Mouse (Mus musculus): Measurements from ENCODE around the gene 4930430F08Rik. TPM values are rescaled to one million over a fixed set of nuclear protein-coding genes. Genes with fewer than 3 reads are reported as not detected.

Gene 4930430F08Rik
- polyA plus RNA-seq (2012; rRNA removed), result 8.9 and 15.3 TPM in 2 replicates
- polyA plus RNA-seq (2014; fragmentation: Nextera tagmentation; extraction: Ambion mirVana), result 9.8 and 11.3 TPM in 2 replicates

DNA sequence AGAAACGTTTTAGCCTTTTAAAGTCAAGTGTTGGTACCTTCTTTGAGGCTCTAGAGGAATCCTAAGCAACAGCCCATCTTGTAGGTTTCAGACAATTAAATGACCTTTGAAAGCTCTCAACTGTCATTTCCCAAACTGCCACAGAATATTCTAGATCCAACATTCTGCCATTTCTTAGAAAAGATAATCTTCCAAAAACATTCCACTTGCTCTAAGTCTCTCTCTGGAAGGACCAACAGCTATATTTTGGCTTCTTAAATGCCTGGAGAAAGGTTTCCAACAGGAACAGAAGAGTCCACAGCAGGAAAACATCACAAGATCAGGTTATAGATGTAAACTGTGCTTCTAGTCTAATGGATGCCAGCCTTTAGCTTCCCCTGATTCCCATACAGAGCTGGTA lies at the start of gene 4930430F08Rik, which contains the start of gene 1700017N19Rik:
TSS of gene 4930430F08Rik (minus strand) at position 101 of the 400 bp plus-strand sequence.
TSS of gene 1700017N19Rik (plus strand) at position 162 of the 400 bp plus-strand sequence.
- Histone ChIP-seq H3K27ac (replicated peaks; ENCODE audit: low read depth, low read length) (no peak within 1 kb of the TSS), H3K9ac (ENCODE audit: low read depth, low read length, severe bottlenecking) (peak within 1 kb of the TSS; percentile 70; the same call in 1 of the 2 replicates), H3K36me3 (ENCODE audit: control insufficient read depth, insufficient read depth, low read length) (no peaks in the 10 kb centered on the region), H3K27me3 (ENCODE audit: control insufficient read depth, insufficient read depth, low read length) (no peaks in the 10 kb centered on the region), H3K4me3 (replicated peaks; ENCODE audit: low read length) (peak within 1 kb of the TSS; percentile 69), H3K4me2 (replicated peaks; ENCODE audit: low read depth, low read length, severe bottlenecking) (peak within 1 kb of the TSS; percentile 28), H3K4me1 (ENCODE audit: control insufficient read depth, insufficient read depth, low read length) (0 out of 2 replicates have a peak, but pooled peaks cover 2% of the 10 kb centered on the region), H3K9me3 (ENCODE audit: control insufficient read depth, low read length) (no peaks in the 10 kb centered on the region)
- DNase-seq (ENCODE audit: low spot score), result no peak
- no peak for ATAC-seq (ENCODE audit: low FRiP score, low read depth)
- TF ChIP-seq POLR2A (IDR thresholded peaks at IDR 0.05; ENCODE audit: borderline replicate concordance, extremely low read depth, insufficient read depth, insufficient read length), result no peak
- WGBS, result 88% methylated on average over 1 of the region's 1 CpGs

DNA sequence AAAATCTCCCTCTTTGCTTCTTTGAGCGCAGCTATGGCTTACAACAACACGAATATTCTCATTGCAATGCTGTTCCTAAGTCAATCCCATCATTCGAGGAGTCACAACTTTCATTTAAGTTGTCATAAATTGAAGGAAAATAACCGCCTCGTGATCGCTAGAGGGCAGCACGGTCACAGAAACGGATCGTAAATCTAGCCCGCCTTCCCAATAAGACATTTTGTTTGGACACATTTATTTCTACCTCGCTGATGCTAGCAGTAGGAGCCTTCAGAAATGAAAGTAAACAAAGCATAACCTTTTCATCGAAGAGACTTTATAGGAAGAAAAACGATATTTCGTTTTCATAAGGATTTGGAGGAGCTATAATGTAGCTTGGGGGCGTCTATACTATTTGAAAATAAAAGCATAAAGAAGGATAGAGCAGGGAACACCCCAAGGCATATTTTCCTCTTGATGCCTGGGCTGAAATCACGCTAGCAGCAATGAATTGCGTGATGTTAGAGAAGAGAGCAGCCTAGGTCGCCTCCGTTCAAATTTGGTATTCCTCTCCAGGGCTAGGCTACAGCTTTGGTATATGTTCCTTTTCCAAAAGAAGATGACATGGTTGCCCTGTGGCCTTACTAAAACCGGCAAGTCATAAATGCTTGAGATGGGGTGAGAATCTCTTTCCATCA lies 39.7 kb upstream of the 4930430F08Rik start:
- 28% methylated on average over 20 of the region's 20 CpGs for WGBS
- H3K4me1 ChIP-seq (ENCODE audit: control insufficient read depth, insufficient read depth, low read length), result no peaks in the 10 kb centered on the region
- H3K27me3 ChIP-seq (ENCODE audit: control insufficient read depth, insufficient read depth, low read length), result no peaks in the 10 kb centered on the region
- no peak for TF ChIP-seq POLR2A (IDR thresholded peaks at IDR 0.05; ENCODE audit: borderline replicate concordance, extremely low read depth, insufficient read depth, insufficient read length)
- H3K4me2 ChIP-seq (replicated peaks; ENCODE audit: low read depth, low read length, severe bottlenecking), result peak overlapping the region; percentile 19; the same call in 1 of the 2 replicates
- ATAC-seq (ENCODE audit: low FRiP score, low read depth) (peak; percentile 57; the same call in 1 of the 2 replicates), DNase-seq (ENCODE audit: low spot score) (peak; percentile 67)
- H3K9ac ChIP-seq (ENCODE audit: low read depth, low read length, severe bottlenecking), result no peak overlapping the region
- no peaks in the 10 kb centered on the region for H3K9me3 ChIP-seq (ENCODE audit: control insufficient read depth, low read length)
- no peak overlapping the region for H3K27ac ChIP-seq (replicated peaks; ENCODE audit: low read depth, low read length)
- H3K36me3 ChIP-seq (ENCODE audit: control insufficient read depth, insufficient read depth, low read length), result no peaks in the 10 kb centered on the region
- H3K4me3 ChIP-seq (replicated peaks; ENCODE audit: low read length), result no peak overlapping the region

DNA sequence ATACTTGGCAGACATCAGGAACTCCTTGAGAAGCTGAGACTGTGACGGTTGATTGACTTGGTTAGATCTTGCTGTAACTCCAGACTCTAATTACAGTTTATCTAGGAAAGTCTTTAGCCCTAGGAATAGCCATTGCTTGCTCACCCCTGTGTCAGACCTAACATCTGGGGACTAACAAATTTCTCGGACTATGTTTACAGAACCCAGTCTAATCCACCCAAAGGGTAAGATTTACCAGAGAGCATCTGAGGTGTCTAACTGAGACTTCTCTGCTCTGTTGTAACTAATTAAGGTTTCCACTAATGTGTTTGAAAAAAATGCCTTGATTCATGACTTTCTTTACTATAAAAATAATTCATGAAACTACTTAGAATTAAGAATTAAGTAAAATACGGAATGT lies 32.3 kb upstream of the 4930430F08Rik start:
- 66% methylated on average over 3 of the region's 3 CpGs for WGBS
- H3K4me3 ChIP-seq (replicated peaks; ENCODE audit: low read length), result no peak overlapping the region
- no peaks in the 10 kb centered on the region for H3K27me3 ChIP-seq (ENCODE audit: control insufficient read depth, insufficient read depth, low read length)
- no peaks in the 10 kb centered on the region for H3K4me1 ChIP-seq (ENCODE audit: control insufficient read depth, insufficient read depth, low read length)
- H3K4me2 ChIP-seq (replicated peaks; ENCODE audit: low read depth, low read length, severe bottlenecking), result no peak overlapping the region
- DNase-seq (ENCODE audit: low spot score) (no peak), ATAC-seq (ENCODE audit: low FRiP score, low read depth) (no peak)
- no peak for TF ChIP-seq POLR2A (IDR thresholded peaks at IDR 0.05; ENCODE audit: borderline replicate concordance, extremely low read depth, insufficient read depth, insufficient read length)
- no peaks in the 10 kb centered on the region for H3K36me3 ChIP-seq (ENCODE audit: control insufficient read depth, insufficient read depth, low read length)
- H3K9ac ChIP-seq (ENCODE audit: low read depth, low read length, severe bottlenecking), result no peak overlapping the region
- no peak overlapping the region for H3K27ac ChIP-seq (replicated peaks; ENCODE audit: low read depth, low read length)
- no peaks in the 10 kb centered on the region for H3K9me3 ChIP-seq (ENCODE audit: control insufficient read depth, low read length)

DNA sequence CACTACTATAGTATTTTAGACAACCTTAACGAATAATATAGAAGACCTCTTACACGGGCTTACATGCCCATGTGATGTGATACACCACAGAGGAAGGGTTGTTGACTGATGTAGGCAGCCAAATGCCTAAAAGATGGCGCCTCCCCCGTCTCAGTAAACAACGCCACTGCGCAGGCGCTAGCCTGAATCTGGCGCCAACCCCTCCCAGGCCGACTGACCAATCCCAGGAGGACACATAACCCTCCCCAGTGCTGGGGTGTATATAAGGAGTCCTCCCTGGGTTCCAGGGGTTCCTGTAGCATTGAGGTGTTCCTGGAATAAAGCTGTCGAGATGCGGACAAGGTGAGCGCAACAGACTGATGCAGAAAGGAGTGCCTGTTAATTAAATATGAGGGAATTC lies 29.8 kb upstream of the 4930430F08Rik start:
- Histone ChIP-seq H3K9me3 (ENCODE audit: control insufficient read depth, low read length) (no peaks in the 10 kb centered on the region), H3K36me3 (ENCODE audit: control insufficient read depth, insufficient read depth, low read length) (no peaks in the 10 kb centered on the region), H3K4me3 (replicated peaks; ENCODE audit: low read length) (no peak overlapping the region), H3K27me3 (ENCODE audit: control insufficient read depth, insufficient read depth, low read length) (no peaks in the 10 kb centered on the region), H3K4me1 (ENCODE audit: control insufficient read depth, insufficient read depth, low read length) (no peaks in the 10 kb centered on the region), H3K27ac (replicated peaks; ENCODE audit: low read depth, low read length) (no peak overlapping the region), H3K4me2 (replicated peaks; ENCODE audit: low read depth, low read length, severe bottlenecking) (no peak overlapping the region), H3K9ac (ENCODE audit: low read depth, low read length, severe bottlenecking) (no peak overlapping the region)
- DNase-seq (ENCODE audit: low spot score), result no peak
- ATAC-seq (ENCODE audit: low FRiP score, low read depth), result no peak
- WGBS, result 91% methylated on average over 12 of the region's 12 CpGs
- no peak for TF ChIP-seq POLR2A (IDR thresholded peaks at IDR 0.05; ENCODE audit: borderline replicate concordance, extremely low read depth, insufficient read depth, insufficient read length)

DNA sequence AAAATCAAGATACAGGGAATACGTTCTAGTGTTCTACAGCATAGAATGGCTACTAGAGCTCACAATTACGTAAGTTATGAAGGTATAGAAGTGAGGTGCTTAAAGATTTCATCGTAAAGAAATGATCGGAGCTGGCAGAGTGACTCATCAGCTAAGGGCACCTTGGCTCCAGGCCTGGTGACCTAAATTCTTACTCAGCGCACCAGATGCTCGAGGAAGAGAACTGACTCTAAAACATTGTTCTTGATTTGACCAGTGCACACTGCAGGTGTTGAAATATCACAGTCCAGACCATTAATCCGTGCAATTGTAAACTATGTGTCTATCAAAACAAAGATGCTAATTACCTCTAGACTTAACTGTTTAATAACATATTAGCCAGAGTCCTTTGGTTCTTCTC lies 29.3 kb upstream of the 4930430F08Rik start:
- H3K27ac ChIP-seq (replicated peaks; ENCODE audit: low read depth, low read length), result no peak overlapping the region
- no peaks in the 10 kb centered on the region for H3K4me1 ChIP-seq (ENCODE audit: control insufficient read depth, insufficient read depth, low read length)
- no peaks in the 10 kb centered on the region for H3K36me3 ChIP-seq (ENCODE audit: control insufficient read depth, insufficient read depth, low read length)
- WGBS, result 86% methylated on average over 7 of the region's 7 CpGs
- no peak for DNase-seq (ENCODE audit: low spot score)
- H3K9ac ChIP-seq (ENCODE audit: low read depth, low read length, severe bottlenecking), result no peak overlapping the region
- no peaks in the 10 kb centered on the region for H3K9me3 ChIP-seq (ENCODE audit: control insufficient read depth, low read length)
- no peaks in the 10 kb centered on the region for H3K27me3 ChIP-seq (ENCODE audit: control insufficient read depth, insufficient read depth, low read length)
- TF ChIP-seq POLR2A (IDR thresholded peaks at IDR 0.05; ENCODE audit: borderline replicate concordance, extremely low read depth, insufficient read depth, insufficient read length), result no peak
- no peak overlapping the region for H3K4me2 ChIP-seq (replicated peaks; ENCODE audit: low read depth, low read length, severe bottlenecking)
- no peak for ATAC-seq (ENCODE audit: low FRiP score, low read depth)
- H3K4me3 ChIP-seq (replicated peaks; ENCODE audit: low read length), result no peak overlapping the region

Data from limb, embryonic 14.5 days (tissue).